Mouse (Mus musculus): ENCODE measurements around the gene Prkca. TPM values are rescaled to one million over a fixed set of nuclear protein-coding genes. Genes with fewer than 3 reads are reported as not detected.

Prkca gene
- polyA plus RNA-seq, 1 experiment: 2.8 TPM

DNA sequence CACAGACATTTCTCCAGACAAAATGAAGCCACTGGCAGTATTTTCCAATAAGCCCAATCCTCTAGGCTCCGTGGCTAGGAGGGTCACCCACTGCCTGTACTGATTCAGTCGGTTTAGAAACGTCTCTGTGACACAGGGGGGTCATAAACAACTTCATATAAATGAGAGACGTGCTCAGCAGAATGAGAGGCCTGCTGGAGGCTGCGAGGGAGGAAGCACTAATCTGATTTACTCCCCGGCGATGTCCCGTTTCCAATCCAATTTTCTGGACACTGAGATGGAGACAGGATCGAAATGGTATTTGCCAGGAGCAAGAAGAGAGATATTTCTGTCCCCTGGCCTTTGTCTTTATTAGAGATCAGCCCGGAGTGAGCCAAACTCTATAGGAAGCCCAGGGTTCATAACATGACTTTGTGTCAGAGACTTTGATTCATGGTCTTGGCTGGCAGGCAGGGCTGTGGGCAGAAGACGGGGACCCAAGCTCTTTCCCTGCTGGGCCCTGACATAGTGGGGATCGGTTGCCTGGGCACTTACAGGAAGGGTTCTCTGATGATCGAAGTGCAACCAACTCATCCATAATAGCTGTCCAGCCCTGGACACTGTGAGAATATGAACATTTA, 120.0 kb downstream of the Prkca start:
- Histone ChIP-seq H3K27me3 (ENCODE audit: control insufficient read depth, insufficient read depth, low read length, poor library complexity, severe bottlenecking) (no peaks in the 10 kb centered on the region), H3K9me3 (replicated peaks; ENCODE audit: control insufficient read depth, insufficient read depth, low read length, poor library complexity, severe bottlenecking) (no peaks in the 10 kb centered on the region), H3K4me1 (ENCODE audit: control insufficient read depth, insufficient read depth, low read length) (no peaks in the 10 kb centered on the region), H3K9ac (ENCODE audit: low read depth, poor library complexity, severe bottlenecking) (no peak overlapping the region), H3K36me3 (ENCODE audit: control insufficient read depth, insufficient read depth, low read length, poor library complexity, severe bottlenecking) (no peaks in the 10 kb centered on the region), H3K4me3 (ENCODE audit: low read depth, low read length) (no peak overlapping the region), H3K27ac (ENCODE audit: insufficient read depth, low read length) (no peak overlapping the region)
- TF ChIP-seq EP300 (IDR thresholded peaks at IDR 0.05; ENCODE audit: insufficient read depth, low read depth, low read length) (no peak), CTCF (IDR thresholded peaks at IDR 0.05; ENCODE audit: low read depth, low read length) (no peak), POLR2A (IDR thresholded peaks at IDR 0.05; ENCODE audit: insufficient read depth, low read length) (no peak)

DNA sequence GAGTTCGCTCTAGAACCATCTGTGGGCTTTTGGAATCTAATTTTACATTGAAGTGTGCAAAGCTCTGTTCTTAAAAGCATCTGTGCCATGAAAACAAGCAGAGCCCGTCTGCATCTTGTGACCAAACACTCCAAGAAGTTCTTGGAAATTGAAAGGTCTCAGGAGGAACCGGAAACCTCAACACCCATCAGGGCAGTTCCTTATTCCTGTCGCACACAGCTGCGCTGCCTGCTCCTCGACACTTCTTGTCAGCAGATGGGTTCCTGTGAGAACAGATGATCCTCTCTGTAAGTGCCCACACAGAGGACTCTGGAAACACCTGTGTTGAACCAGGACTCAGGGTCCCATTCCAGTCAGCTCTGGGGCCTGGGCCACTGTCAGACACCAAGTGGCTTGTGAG, 120.6 kb downstream of the Prkca start:
- no peak overlapping the region for H3K9ac ChIP-seq (ENCODE audit: low read depth, poor library complexity, severe bottlenecking)
- H3K27ac ChIP-seq (ENCODE audit: insufficient read depth, low read length): no peak overlapping the region
- no peaks in the 10 kb centered on the region for H3K27me3 ChIP-seq (ENCODE audit: control insufficient read depth, insufficient read depth, low read length, poor library complexity, severe bottlenecking)
- H3K36me3 ChIP-seq (ENCODE audit: control insufficient read depth, insufficient read depth, low read length, poor library complexity, severe bottlenecking): no peaks in the 10 kb centered on the region
- no peak for TF ChIP-seq EP300 (IDR thresholded peaks at IDR 0.05; ENCODE audit: insufficient read depth, low read depth, low read length)
- no peak for TF ChIP-seq CTCF (IDR thresholded peaks at IDR 0.05; ENCODE audit: low read depth, low read length)
- TF ChIP-seq POLR2A (IDR thresholded peaks at IDR 0.05; ENCODE audit: insufficient read depth, low read length): no peak
- H3K4me3 ChIP-seq (ENCODE audit: low read depth, low read length): no peak overlapping the region
- no peaks in the 10 kb centered on the region for H3K4me1 ChIP-seq (ENCODE audit: control insufficient read depth, insufficient read depth, low read length)
- H3K9me3 ChIP-seq (replicated peaks; ENCODE audit: control insufficient read depth, insufficient read depth, low read length, poor library complexity, severe bottlenecking): no peaks in the 10 kb centered on the region

DNA sequence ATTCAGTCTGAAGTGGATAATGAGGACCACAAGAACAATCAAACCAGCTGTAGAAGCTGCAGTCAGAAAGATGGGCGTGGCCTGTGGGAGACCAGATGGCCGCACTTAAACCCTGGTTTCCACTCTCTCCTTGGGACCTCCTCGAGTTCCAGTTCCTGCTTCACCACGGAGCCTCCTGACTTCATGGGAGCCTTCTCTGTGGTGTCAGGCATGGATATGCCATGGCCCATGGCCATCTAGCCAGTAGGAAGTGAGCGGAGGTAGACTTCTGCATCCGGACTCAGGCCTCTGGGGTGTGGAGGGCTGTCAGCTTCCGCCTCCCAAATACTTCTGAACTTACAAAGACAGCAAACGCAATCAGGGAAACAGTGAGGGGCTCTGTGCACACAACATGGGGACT, 121.1 kb downstream of the Prkca start:
- Histone ChIP-seq H3K27ac (ENCODE audit: insufficient read depth, low read length) (no peak overlapping the region), H3K4me3 (ENCODE audit: low read depth, low read length) (no peak overlapping the region), H3K27me3 (ENCODE audit: control insufficient read depth, insufficient read depth, low read length, poor library complexity, severe bottlenecking) (no peaks in the 10 kb centered on the region), H3K9ac (ENCODE audit: low read depth, poor library complexity, severe bottlenecking) (no peak overlapping the region), H3K9me3 (replicated peaks; ENCODE audit: control insufficient read depth, insufficient read depth, low read length, poor library complexity, severe bottlenecking) (no peaks in the 10 kb centered on the region), H3K36me3 (ENCODE audit: control insufficient read depth, insufficient read depth, low read length, poor library complexity, severe bottlenecking) (no peaks in the 10 kb centered on the region), H3K4me1 (ENCODE audit: control insufficient read depth, insufficient read depth, low read length) (no peaks in the 10 kb centered on the region)
- TF ChIP-seq EP300 (IDR thresholded peaks at IDR 0.05; ENCODE audit: insufficient read depth, low read depth, low read length): no peak
- TF ChIP-seq CTCF (IDR thresholded peaks at IDR 0.05; ENCODE audit: low read depth, low read length): no peak
- TF ChIP-seq POLR2A (IDR thresholded peaks at IDR 0.05; ENCODE audit: insufficient read depth, low read length): no peak

DNA sequence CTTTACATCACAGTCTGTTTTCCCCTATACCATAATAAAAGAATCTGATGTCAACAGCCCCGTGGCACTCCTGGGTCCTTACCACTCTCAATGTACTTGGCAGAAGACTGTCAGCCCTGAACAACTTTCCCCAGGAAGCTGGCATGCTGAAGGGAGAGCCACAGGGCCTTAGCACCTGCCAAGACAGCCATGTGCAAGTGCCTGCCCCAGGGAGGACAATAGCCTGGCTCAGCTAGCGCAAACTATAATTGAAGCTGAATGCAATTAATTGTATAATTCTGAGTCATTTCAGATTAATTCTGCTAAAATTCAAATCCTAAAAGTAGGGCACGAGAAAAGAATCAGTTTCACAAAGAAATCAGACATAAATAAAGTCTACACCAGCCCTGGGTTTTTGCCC, 121.7 kb downstream of the Prkca start:
- no peak overlapping the region for H3K9ac ChIP-seq (ENCODE audit: low read depth, poor library complexity, severe bottlenecking)
- H3K27ac ChIP-seq (ENCODE audit: insufficient read depth, low read length): no peak overlapping the region
- H3K4me1 ChIP-seq (ENCODE audit: control insufficient read depth, insufficient read depth, low read length): no peaks in the 10 kb centered on the region
- no peaks in the 10 kb centered on the region for H3K36me3 ChIP-seq (ENCODE audit: control insufficient read depth, insufficient read depth, low read length, poor library complexity, severe bottlenecking)
- no peak overlapping the region for H3K4me3 ChIP-seq (ENCODE audit: low read depth, low read length)
- H3K9me3 ChIP-seq (replicated peaks; ENCODE audit: control insufficient read depth, insufficient read depth, low read length, poor library complexity, severe bottlenecking): no peaks in the 10 kb centered on the region
- no peaks in the 10 kb centered on the region for H3K27me3 ChIP-seq (ENCODE audit: control insufficient read depth, insufficient read depth, low read length, poor library complexity, severe bottlenecking)
- TF ChIP-seq CTCF (IDR thresholded peaks at IDR 0.05; ENCODE audit: low read depth, low read length) (no peak), POLR2A (IDR thresholded peaks at IDR 0.05; ENCODE audit: insufficient read depth, low read length) (no peak), EP300 (IDR thresholded peaks at IDR 0.05; ENCODE audit: insufficient read depth, low read depth, low read length) (no peak)

DNA sequence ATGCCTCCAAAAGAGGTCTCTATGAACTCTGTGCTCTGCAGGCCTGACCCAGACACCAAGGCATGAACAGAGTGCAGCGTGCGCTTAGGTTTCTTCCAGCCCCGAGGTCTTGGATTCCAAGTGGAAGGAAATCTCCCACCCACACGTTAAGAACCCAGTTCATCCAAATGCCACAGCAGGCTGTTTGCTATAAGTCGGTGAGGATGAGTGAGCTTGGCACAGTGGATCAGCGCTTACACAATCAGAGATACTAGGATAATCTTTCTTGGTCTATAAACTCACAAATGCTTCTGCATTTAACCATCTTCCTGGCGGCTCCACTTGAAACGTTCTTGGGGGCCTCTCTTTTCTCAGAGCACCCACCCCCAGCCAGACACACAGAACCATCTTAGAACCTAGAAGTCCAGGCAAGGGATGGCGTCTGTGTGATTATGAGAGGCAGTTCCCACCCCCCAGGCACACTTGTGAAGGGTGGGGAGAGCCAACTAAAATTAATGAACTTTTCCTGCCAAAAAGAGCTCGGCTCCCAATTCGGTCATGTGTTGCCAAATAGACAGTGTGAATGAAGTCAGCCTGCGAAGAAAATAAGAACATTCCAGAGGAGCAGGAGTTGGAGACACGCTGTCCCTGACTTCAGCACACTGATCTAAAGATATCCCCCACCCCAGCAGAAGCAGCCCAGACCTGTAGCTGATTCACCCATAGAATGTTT, 122.4 kb downstream of the Prkca start:
- no peak overlapping the region for H3K27ac ChIP-seq (ENCODE audit: insufficient read depth, low read length)
- no peaks in the 10 kb centered on the region for H3K27me3 ChIP-seq (ENCODE audit: control insufficient read depth, insufficient read depth, low read length, poor library complexity, severe bottlenecking)
- H3K36me3 ChIP-seq (ENCODE audit: control insufficient read depth, insufficient read depth, low read length, poor library complexity, severe bottlenecking): no peaks in the 10 kb centered on the region
- no peak for TF ChIP-seq CTCF (IDR thresholded peaks at IDR 0.05; ENCODE audit: low read depth, low read length)
- TF ChIP-seq EP300 (IDR thresholded peaks at IDR 0.05; ENCODE audit: insufficient read depth, low read depth, low read length): no peak
- TF ChIP-seq POLR2A (IDR thresholded peaks at IDR 0.05; ENCODE audit: insufficient read depth, low read length): no peak
- H3K4me1 ChIP-seq (ENCODE audit: control insufficient read depth, insufficient read depth, low read length): no peaks in the 10 kb centered on the region
- H3K9ac ChIP-seq (ENCODE audit: low read depth, poor library complexity, severe bottlenecking): no peak overlapping the region
- no peaks in the 10 kb centered on the region for H3K9me3 ChIP-seq (replicated peaks; ENCODE audit: control insufficient read depth, insufficient read depth, low read length, poor library complexity, severe bottlenecking)
- no peak overlapping the region for H3K4me3 ChIP-seq (ENCODE audit: low read depth, low read length)

DNA sequence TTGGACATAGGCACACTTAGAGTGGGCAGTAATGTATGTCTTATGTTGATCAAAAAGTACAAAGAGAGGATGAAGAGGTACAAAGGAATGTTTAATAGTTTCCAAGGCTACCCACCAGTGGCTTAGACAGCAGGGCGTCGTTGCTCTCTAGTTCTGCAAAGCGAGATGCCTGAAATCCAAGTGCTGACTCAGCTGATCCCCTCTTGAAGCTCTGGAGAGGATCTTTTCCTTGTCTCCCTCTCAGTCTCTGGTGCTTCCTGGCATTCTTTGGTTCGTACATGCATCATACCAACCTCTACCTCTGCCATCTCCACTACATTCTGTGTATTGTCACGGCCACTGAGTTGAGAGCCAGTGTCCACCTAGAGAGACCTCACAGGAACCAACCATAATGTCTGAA, 123.1 kb downstream of the Prkca start:
- Histone ChIP-seq H3K9ac (ENCODE audit: low read depth, poor library complexity, severe bottlenecking) (no peak overlapping the region), H3K4me1 (ENCODE audit: control insufficient read depth, insufficient read depth, low read length) (no peaks in the 10 kb centered on the region), H3K9me3 (replicated peaks; ENCODE audit: control insufficient read depth, insufficient read depth, low read length, poor library complexity, severe bottlenecking) (no peaks in the 10 kb centered on the region), H3K27ac (ENCODE audit: insufficient read depth, low read length) (no peak overlapping the region), H3K27me3 (ENCODE audit: control insufficient read depth, insufficient read depth, low read length, poor library complexity, severe bottlenecking) (no peaks in the 10 kb centered on the region), H3K36me3 (ENCODE audit: control insufficient read depth, insufficient read depth, low read length, poor library complexity, severe bottlenecking) (no peaks in the 10 kb centered on the region), H3K4me3 (ENCODE audit: low read depth, low read length) (no peak overlapping the region)
- TF ChIP-seq CTCF (IDR thresholded peaks at IDR 0.05; ENCODE audit: low read depth, low read length) (no peak), POLR2A (IDR thresholded peaks at IDR 0.05; ENCODE audit: insufficient read depth, low read length) (no peak), EP300 (IDR thresholded peaks at IDR 0.05; ENCODE audit: insufficient read depth, low read depth, low read length) (no peak)
